Mouse (Mus musculus) liver, postnatal 0 days (tissue): Measurements from ENCODE around the gene Ddx47. TPM values are rescaled to one million over a fixed set of nuclear protein-coding genes. Genes with fewer than 3 reads are reported as not detected.

Experiments
- ATAC-seq: fragments of 200-750 bp; cut with Nextera tagmentation; 2 replicates; pipeline ENCODE4 v1.8.0; 2017; ENCODE audit warnings: mild to moderate bottlenecking, moderate library complexity
- DNase-seq: peaks from one replicate; pipeline ENCODE4 v3.0.0-alpha.2; 2016
- H3K27ac ChIP-seq: fragments of 300-500 bp; sonication (generic); 2 replicates; pipeline ENCODE4 v1.5.1; 2014; ENCODE audit warnings: antibody characterized with exemption, moderate library complexity, mild to moderate bottlenecking, low read depth
- H3K27me3 ChIP-seq: fragments of 300-500 bp; sonication (generic); 2 replicates; pipeline ENCODE4 v1.6.1; 2014; ENCODE audit warnings: low read length, control low read depth, mixed read lengths; ENCODE audit not compliant: insufficient read depth
- H3K36me3 ChIP-seq: fragments of 300-500 bp; sonication (generic); replicated peaks from 2 replicates; pipeline ENCODE4 v1.6.1; 2014; ENCODE audit warnings: mild to moderate bottlenecking, control low read depth, low read length, moderate library complexity, mixed read lengths; ENCODE audit not compliant: insufficient read depth
- H3K4me1 ChIP-seq: fragments of 300-500 bp; sonication (generic); 2 replicates; pipeline ENCODE4 v1.6.1; 2014; ENCODE audit warnings: antibody characterized with exemption, mild to moderate bottlenecking, control low read depth; ENCODE audit not compliant: insufficient read depth
- H3K4me2 ChIP-seq: fragments of 300-500 bp; sonication (generic); 2 replicates; pipeline ENCODE4 v1.6.1; 2014; ENCODE audit warnings: low read depth, mild to moderate bottlenecking, low read length, moderate library complexity, mixed read lengths
- H3K4me3 ChIP-seq: fragments of 300-500 bp; sonication (generic); 2 replicates; pipeline ENCODE4 v1.5.1; 2014; ENCODE audit warnings: low read depth, low read length
- H3K9ac ChIP-seq: fragments of 300-500 bp; sonication (generic); replicated peaks from 2 replicates; pipeline ENCODE4 v1.6.1; 2014; ENCODE audit warnings: mild to moderate bottlenecking, moderate library complexity
- H3K9me3 ChIP-seq: fragments of 300-500 bp; sonication (generic); 2 replicates; pipeline ENCODE4 v1.6.1; 2016; ENCODE audit warnings: mild to moderate bottlenecking, control low read depth, low read length, mixed read lengths
- CTCF ChIP-seq: sonication (generic); IDR thresholded peaks from 2 replicates; pipeline ENCODE4 v1.5.1; 2016; ENCODE audit warnings: antibody characterized with exemption, low read depth
- EP300 ChIP-seq: IDR thresholded peaks from 2 replicates; pipeline ENCODE4 v1.6.1; 2016; ENCODE audit warnings: antibody characterized with exemption, low read depth, mild to moderate bottlenecking
- WGBS: fragments of 180-500 bp; shearing (Covaris S2); extraction: QIAGEN DNeasy Blood & Tissue Kit; methylation state at CpG from one replicate; pipeline ENCODE4 v1.1.7; 2014; ENCODE audit not compliant: insufficient replicate concordance; 5-methylcytosine and 5-hydroxymethylcytosine counted together
- polyA plus RNA-seq: library from polyadenylated mRNA; unstranded; fragments of >200 nt; fragmentation: Nextera tagmentation; extraction: Ambion mirVana; gene quantifications from 2 replicates; pipeline ENCODE4 v1.2.1, GENCODE M21; 2015

Gene Ddx47
- 32.5 and 34.8 TPM in 2 replicates for polyA plus RNA-seq

DNA sequence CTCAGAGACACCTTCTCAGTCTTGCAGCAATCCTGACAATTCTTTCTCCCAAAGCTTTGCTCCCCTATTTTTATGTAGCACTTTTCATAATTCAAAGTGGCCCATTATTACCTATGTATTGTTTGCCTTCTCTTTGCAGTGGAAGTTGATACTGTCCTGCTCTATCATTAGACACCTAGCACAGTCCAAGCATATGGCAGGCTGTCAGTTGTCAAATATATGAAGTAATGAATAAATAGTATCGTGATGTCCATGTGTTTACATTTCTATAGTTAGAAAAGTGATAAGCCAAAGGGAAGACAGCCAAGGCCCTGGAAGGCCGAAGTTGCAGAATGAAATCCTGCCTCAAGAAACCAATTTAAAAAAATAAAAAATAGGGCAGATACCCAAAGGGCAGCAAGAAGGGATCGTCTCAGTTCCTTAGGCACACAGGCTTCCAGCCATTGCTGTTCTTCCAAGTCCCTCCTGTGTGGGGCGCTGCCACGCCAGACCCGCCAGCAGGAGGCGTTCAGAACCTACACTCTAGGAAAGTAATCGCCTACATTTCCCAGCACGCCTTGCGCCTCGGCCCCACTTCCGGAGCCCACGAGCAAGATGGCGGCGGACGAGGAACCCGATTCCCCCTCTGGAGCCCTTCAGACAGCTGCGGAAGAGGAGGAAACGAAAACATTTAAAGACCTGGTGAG is at the start of gene Ddx47:
Gene Ddx47, plus strand, starts transcription at position 565 of the 686 bp plus-strand sequence.
- ATAC-seq: peak; percentile 95
- Histone ChIP-seq H3K36me3 (peaks cover 21% of the 10 kb centered on the region), H3K4me1 (peaks cover 16% of the 10 kb centered on the region), H3K4me2 (peak within 1 kb of the TSS; percentile 80), H3K27me3 (no peaks in the 10 kb centered on the region), H3K9me3 (no peaks in the 10 kb centered on the region), H3K27ac (no peak within 1 kb of the TSS; the same call in 1 of the 2 replicates), H3K4me3 (peak within 1 kb of the TSS; percentile 70), H3K9ac (peak within 1 kb of the TSS; percentile 74)
- DNase-seq: peak; percentile 97
- 4% methylated on average over 19 of the region's 19 CpGs for WGBS
- peak; percentile 100 for TF ChIP-seq CTCF
- no peak; the same call in 1 of the 2 replicates for TF ChIP-seq EP300

GRCm38 (mm10) chr6:134961858-134962517 is 49.4 kb upstream of the Ddx47 start:
- ATAC-seq (no peak), DNase-seq (no peak)
- H3K9ac ChIP-seq: no peak overlapping the region
- peaks cover 4% of the 10 kb centered on the region; the same call in 1 of the 2 replicates for H3K36me3 ChIP-seq
- WGBS: 59% methylated on average over 9 of the region's 9 CpGs
- H3K4me3 ChIP-seq: no peak overlapping the region
- no peaks in the 10 kb centered on the region for H3K4me1 ChIP-seq
- no peaks in the 10 kb centered on the region for H3K27me3 ChIP-seq
- H3K4me2 ChIP-seq: no peak overlapping the region
- TF ChIP-seq EP300 (no peak), CTCF (no peak)
- H3K27ac ChIP-seq: no peak overlapping the region
- H3K9me3 ChIP-seq: no peaks in the 10 kb centered on the region

DNA sequence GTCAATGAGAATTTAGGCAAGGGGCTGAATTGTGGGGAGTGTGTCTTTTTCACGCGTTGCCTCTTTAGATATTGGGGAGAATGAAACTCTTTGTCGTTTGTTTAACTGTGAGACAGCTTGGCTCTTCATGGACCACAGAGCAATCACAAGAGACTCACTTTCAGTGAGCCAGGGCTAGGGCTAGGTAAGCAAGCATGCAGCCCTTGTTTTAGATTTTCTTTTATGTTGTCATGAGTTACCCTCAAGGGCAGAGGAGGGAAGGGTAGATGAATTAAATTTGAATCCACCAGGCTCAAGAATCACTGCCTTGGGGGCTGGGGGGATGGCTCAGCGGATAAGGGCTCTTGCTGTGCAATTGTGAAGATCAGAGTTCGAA is 48.9 kb upstream of the Ddx47 start:
- DNase-seq (no peak), ATAC-seq (no peak)
- WGBS: 84% methylated on average over 5 of the region's 5 CpGs
- Histone ChIP-seq H3K27ac (no peak overlapping the region), H3K4me3 (no peak overlapping the region), H3K27me3 (no peaks in the 10 kb centered on the region), H3K36me3 (peaks cover 4% of the 10 kb centered on the region; the same call in 1 of the 2 replicates), H3K4me2 (no peak overlapping the region), H3K9ac (no peak overlapping the region), H3K9me3 (no peaks in the 10 kb centered on the region), H3K4me1 (no peaks in the 10 kb centered on the region)
- TF ChIP-seq EP300 (no peak), CTCF (no peak)

- DNase-seq: no peak
- Histone ChIP-seq H3K36me3 (no peaks in the 10 kb centered on the region), H3K4me3 (no peak overlapping the region), H3K9me3 (no peaks in the 10 kb centered on the region), H3K9ac (no peak overlapping the region), H3K27me3 (no peaks in the 10 kb centered on the region), H3K4me1 (no peaks in the 10 kb centered on the region), H3K4me2 (no peak overlapping the region), H3K27ac (no peak overlapping the region)
- ATAC-seq: no peak
- 83% methylated on average over 2 of the region's 2 CpGs for WGBS
- TF ChIP-seq EP300 (no peak), CTCF (no peak)
These were observed 47.5 kb upstream of the Ddx47 start for GRCm38 (mm10) chr6:134963910-134964309.

GRCm38 (mm10) chr6:134966681-134967080 is 44.7 kb upstream of the Ddx47 start:
- no peak for TF ChIP-seq EP300
- no peak for TF ChIP-seq CTCF
- no peaks in the 10 kb centered on the region for H3K9me3 ChIP-seq
- no peak overlapping the region for H3K4me3 ChIP-seq
- H3K27ac ChIP-seq: no peak overlapping the region
- no peak overlapping the region for H3K9ac ChIP-seq
- H3K4me2 ChIP-seq: no peak overlapping the region
- ATAC-seq (no peak), DNase-seq (no peak)
- H3K4me1 ChIP-seq: no peaks in the 10 kb centered on the region
- H3K27me3 ChIP-seq: no peaks in the 10 kb centered on the region
- no peaks in the 10 kb centered on the region for H3K36me3 ChIP-seq
- 78% methylated on average over 5 of the region's 5 CpGs for WGBS

- H3K4me2 ChIP-seq: no peak overlapping the region
- no peaks in the 10 kb centered on the region for H3K27me3 ChIP-seq
- no peak for TF ChIP-seq EP300
- no peak for TF ChIP-seq CTCF
- H3K4me1 ChIP-seq: no peaks in the 10 kb centered on the region
- no peaks in the 10 kb centered on the region for H3K36me3 ChIP-seq
- no peak overlapping the region for H3K9ac ChIP-seq
- no peaks in the 10 kb centered on the region for H3K9me3 ChIP-seq
- ATAC-seq (no peak), DNase-seq (no peak)
- H3K4me3 ChIP-seq: no peak overlapping the region
- no peak overlapping the region for H3K27ac ChIP-seq
- WGBS: 63% methylated on average over 1 of the region's 1 CpGs
These were observed 43.1 kb upstream of the Ddx47 start for GRCm38 (mm10) chr6:134968326-134968725.
